Comparison of ENCODE assay signal across 8 mouse cellular contexts in genomic region chr11:9118050-9118420, GRCm38 (mm10). TPM values are rescaled to one million over a fixed set of nuclear protein-coding genes. Genes with fewer than 3 reads are reported as not detected.
DNase-seq lines count a peak whose midpoint lies in the region; ATAC-seq and TF ChIP-seq lines count a peak whose summit lies in the region.

Gene Upp1 (plus strand): TSS chr11:9118103.

- ATAC-seq in forebrain, embryonic 12.5 days (ENCODE audit: low FRiP score), result no peak
- no peak for ATAC-seq in limb, embryonic 12.5 days (ENCODE audit: insufficient number of reproducible peaks, insufficient read depth, low FRiP score, low TSS enrichment, low read depth)
- ATAC-seq in stomach, embryonic 14.5 days (ENCODE audit: insufficient number of reproducible peaks, insufficient read depth, low FRiP score, low read depth), result no peak
- no peak for ATAC-seq in erythroid progenitor cell, adult 5-6 weeks (replicated peaks; ENCODE audit: low FRiP score, poor library complexity, severe bottlenecking)

- H3K36me3 ChIP-seq in forebrain, embryonic 12.5 days (replicated peaks), result no peaks in the 10 kb centered on the region
- H3K36me3 ChIP-seq in limb, embryonic 12.5 days, result no peaks in the 10 kb centered on the region
- H3K36me3 ChIP-seq in stomach, embryonic 14.5 days (ENCODE audit: control insufficient read depth, insufficient read depth, low read length), result no peaks in the 10 kb centered on the region
- no peaks in the 10 kb centered on the region for H3K36me3 ChIP-seq in thymus, adult 2 months (ENCODE audit: control insufficient read depth, insufficient read depth, low read length)

- H3K27ac ChIP-seq in forebrain, embryonic 12.5 days, result no peak within 1 kb of the TSS
- no peak within 1 kb of the TSS for H3K27ac ChIP-seq in limb, embryonic 12.5 days
- H3K27ac ChIP-seq in stomach, embryonic 14.5 days (ENCODE audit: low read length), result no peak within 1 kb of the TSS
- no peak within 1 kb of the TSS for H3K27ac ChIP-seq in thymus, adult 2 months (ENCODE audit: control insufficient read depth, insufficient read depth, low read length)

- TF ChIP-seq CTCF in lung, adult 2 months (IDR thresholded peaks at IDR 0.05; ENCODE audit: insufficient read depth, low read length), result no peak
- no peak for TF ChIP-seq CTCF in thymus, adult 2 months (IDR thresholded peaks at IDR 0.05; ENCODE audit: borderline replicate concordance, control insufficient read depth, extremely low read depth, insufficient read depth, low read length, poor library complexity)

- no peaks in the 10 kb centered on the region for H3K9me3 ChIP-seq in forebrain, embryonic 12.5 days
- H3K9me3 ChIP-seq in limb, embryonic 12.5 days, result no peaks in the 10 kb centered on the region
- H3K9me3 ChIP-seq in stomach, embryonic 14.5 days (ENCODE audit: control insufficient read depth, low read depth, low read length), result no peaks in the 10 kb centered on the region

- peak within 1 kb of the TSS; percentile 44; the same call in 1 of the 2 replicates for H3K9ac ChIP-seq in forebrain, embryonic 12.5 days
- H3K9ac ChIP-seq in limb, embryonic 12.5 days (replicated peaks), result 0 out of 2 replicates have a peak within 1 kb of the TSS, but pooled peaks have one; percentile 24
- H3K9ac ChIP-seq in stomach, embryonic 14.5 days (replicated peaks; ENCODE audit: low read depth, low read length), result peak within 1 kb of the TSS; percentile 14; the same call in 1 of the 2 replicates

- DNase-seq in lung, adult 2 months, result no peak
- no peak for DNase-seq in lung, adult 18-20 months
- no peak for DNase-seq in thymus, adult 2 months
- DNase-seq in kidney, postnatal 10 days, result no peak

- H3K4me1 ChIP-seq in lung, adult 2 months (ENCODE audit: control insufficient read depth, insufficient read depth, low read length), result peaks cover 3% of the 10 kb centered on the region
- peaks cover 32% of the 10 kb centered on the region for H3K4me1 ChIP-seq in forebrain, embryonic 12.5 days
- peaks cover 28% of the 10 kb centered on the region for H3K4me1 ChIP-seq in limb, embryonic 12.5 days (replicated peaks)
- H3K4me1 ChIP-seq in stomach, embryonic 14.5 days (ENCODE audit: control insufficient read depth, insufficient read depth, low read length), result peaks cover 17% of the 10 kb centered on the region
- H3K4me1 ChIP-seq in thymus, adult 2 months (replicated peaks; ENCODE audit: control insufficient read depth, insufficient read depth, low read length), result no peaks in the 10 kb centered on the region

- H3K4me2 ChIP-seq in forebrain, embryonic 12.5 days, result peak within 1 kb of the TSS; percentile 97
- H3K4me2 ChIP-seq in limb, embryonic 12.5 days, result peak within 1 kb of the TSS; percentile 67
- H3K4me2 ChIP-seq in stomach, embryonic 14.5 days (replicated peaks; ENCODE audit: low read depth, low read length), result peak within 1 kb of the TSS; percentile 90

- peaks cover 60% of the 10 kb centered on the region for H3K27me3 ChIP-seq in forebrain, embryonic 12.5 days
- H3K27me3 ChIP-seq in limb, embryonic 12.5 days, result peaks cover 75% of the 10 kb centered on the region
- H3K27me3 ChIP-seq in stomach, embryonic 14.5 days (ENCODE audit: control insufficient read depth, insufficient read depth, low read length), result peaks cover 18% of the 10 kb centered on the region
- H3K27me3 ChIP-seq in thymus, adult 2 months (ENCODE audit: control insufficient read depth, insufficient read depth, low read length), result peaks cover 7% of the 10 kb centered on the region; the same call in 1 of the 2 replicates

- under 1% methylated on average over 7 of the region's 7 CpGs for WGBS in lung, adult 2 months
- 1% methylated on average over 7 of the region's 7 CpGs for WGBS in forebrain, embryonic 12.5 days
- WGBS in limb, embryonic 12.5 days, result under 1% methylated on average over 7 of the region's 7 CpGs
- under 1% methylated on average over 7 of the region's 7 CpGs for WGBS in stomach, embryonic 14.5 days
- 2% methylated on average over 7 of the region's 7 CpGs for WGBS in thymus, adult 2 months

- H3K4me3 ChIP-seq in lung, adult 2 months (replicated peaks; ENCODE audit: extremely low read depth, low read depth, low read length), result peak within 1 kb of the TSS; percentile 55
- peak within 1 kb of the TSS; percentile 43 for H3K4me3 ChIP-seq in forebrain, embryonic 12.5 days (replicated peaks)
- H3K4me3 ChIP-seq in limb, embryonic 12.5 days (replicated peaks), result peak within 1 kb of the TSS; percentile 38
- H3K4me3 ChIP-seq in stomach, embryonic 14.5 days (ENCODE audit: low read depth, low read length), result peak within 1 kb of the TSS; percentile 38
- H3K4me3 ChIP-seq in thymus, adult 2 months (ENCODE audit: control insufficient read depth, insufficient read depth, low read length), result no peak within 1 kb of the TSS

- TF ChIP-seq POLR2A in lung, adult 2 months (IDR thresholded peaks at IDR 0.05; ENCODE audit: borderline replicate concordance, extremely low read depth, low read depth, low read length), result no peak
- no peak for TF ChIP-seq POLR2A in thymus, adult 2 months (IDR thresholded peaks at IDR 0.05; ENCODE audit: control insufficient read depth, extremely low read depth, insufficient read depth, low read length, poor library complexity)

RNA-seq across cellular contexts. Expression of gene Upp1, which starts in this region (rescaled TPM):
- 25.6 and 30.4 TPM in 2 replicates for polyA plus RNA-seq in lung, adult 2 months (2012; rRNA removed)
- polyA plus RNA-seq in forebrain, embryonic 12.5 days (2016; fragmentation: Nextera tagmentation; extraction: Ambion mirVana), result 2.2 TPM in 2 replicates
- polyA plus RNA-seq in limb, embryonic 12.5 days (2016; fragmentation: Nextera tagmentation; extraction: Ambion mirVana), result 2.7 and 3.9 TPM in 2 replicates
- polyA plus RNA-seq in stomach, embryonic 14.5 days (2014; fragmentation: Nextera tagmentation; extraction: Ambion mirVana), result 6.0 and 8.3 TPM in 2 replicates
- not detected in 2 replicates for total RNA-seq in erythroid progenitor cell, adult 5-6 weeks (2015; ENCODE audit: low replicate concordance)
- total RNA-seq in erythroid progenitor cell, adult 5-6 weeks (2017; ENCODE audit: low replicate concordance), result not detected in 2 replicates
- polyA plus RNA-seq in thymus, adult 2 months (2012; rRNA removed), result 5.2 and 6.1 TPM in 2 replicates
